Mouse (Mus musculus) megakaryocyte, adult 5-6 weeks (primary cell): ENCODE measurements around the gene Trappc4. TPM values are rescaled to one million over a fixed set of nuclear protein-coding genes. Genes with fewer than 3 reads are reported as not detected.
"Not testable (repeated sequence)": the region's sequence is repeated elsewhere in the genome, so short reads cannot be mapped to it uniquely, and the experiment has no call there.

Experiments
- ATAC-seq: 2 replicates; pipeline ENCODE4 v1.8.0; 2016; ENCODE audit warnings: mild to moderate bottlenecking, inconsistent platforms; ENCODE audit not compliant: poor library complexity, severe bottlenecking
- total RNA-seq, 2 experiments: library from RNA; stranded (forward) in 1 of 2; stranded (reverse) in 1 of 2; fragments of 153-499, 151-499 nt in 1 of 2; fragments of 221-1000, 200-1000 nt in 1 of 2; gene quantifications; 2 replicates each; pipeline versions ENCODE4 v1.2.3 to v1.2.4; 2015 to 2017

Trappc4 gene
- total RNA-seq, 2 experiments from 2014 or later = 32.5 to 95.4 TPM

GRCm38 (mm10) chr9:44361931-44362330, 45.5 kb downstream of the Trappc4 start:
- ATAC-seq = not testable (repeated sequence)

- peak; percentile 94 for ATAC-seq
Observed at GRCm38 (mm10) chr9:44361190-44361917, 46.0 kb downstream of the Trappc4 start, which contains the start of gene Vps11. Vps11 (minus strand) TSS chr9:44361670.

GRCm38 (mm10) chr9:44357207-44357606, 50.2 kb downstream of the Trappc4 start:
- ATAC-seq = 0 out of 2 replicates have a peak, but pooled peaks have one; percentile 39

Other genes starting within 250 kb of the Trappc4 start
- 179 and 180 TPM in 2 replicates for gene Cbl, start 173.6 kb downstream of the Trappc4 start, total RNA-seq (2015)
- 45.3 and 70.2 TPM in 2 replicates for gene Cbl, start 173.6 kb downstream of the Trappc4 start, total RNA-seq (2017)
- not detected in 2 replicates for gene Ccdc153, start 166.9 kb downstream of the Trappc4 start, total RNA-seq (2015)
- gene Ccdc153, start 166.9 kb downstream of the Trappc4 start, total RNA-seq (2017) = not detected in 2 replicates
- 0.07 and 0.34 TPM in 2 replicates for gene Pdzd3, start 156.1 kb downstream of the Trappc4 start, total RNA-seq (2015)
- not detected in 2 replicates for gene Pdzd3, start 156.1 kb downstream of the Trappc4 start, total RNA-seq (2017)
- gene Nlrx1, start 139.0 kb downstream of the Trappc4 start, total RNA-seq (2015) = 9.5 and 13.1 TPM in 2 replicates
- gene Nlrx1, start 139.0 kb downstream of the Trappc4 start, total RNA-seq (2017) = 12.1 and 12.4 TPM in 2 replicates
- gene Abcg4, start 119.0 kb downstream of the Trappc4 start, total RNA-seq (2015) = 1.3 and 3.9 TPM in 2 replicates
- 1.1 and 1.7 TPM in 2 replicates for gene Abcg4, start 119.0 kb downstream of the Trappc4 start, total RNA-seq (2017)
- gene Hinfp, start 101.9 kb downstream of the Trappc4 start, total RNA-seq (2015) = 12.3 and 18.4 TPM in 2 replicates
- gene Hinfp, start 101.9 kb downstream of the Trappc4 start, total RNA-seq (2017) = 13.1 and 15.3 TPM in 2 replicates
- gene C2cd2l, start 87.3 kb downstream of the Trappc4 start, total RNA-seq (2015) = 12.0 and 16.4 TPM in 2 replicates
- gene C2cd2l, start 87.3 kb downstream of the Trappc4 start, total RNA-seq (2017) = 11.0 and 13.4 TPM in 2 replicates
- gene Dpagt1, start 81.6 kb downstream of the Trappc4 start, total RNA-seq (2015) = 37.7 and 39.4 TPM in 2 replicates
- 15.2 and 17.4 TPM in 2 replicates for gene Dpagt1, start 81.6 kb downstream of the Trappc4 start, total RNA-seq (2017)
- 136 and 144 TPM in 2 replicates for gene H2afx, start 72.9 kb downstream of the Trappc4 start, total RNA-seq (2015)
- 239 and 262 TPM in 2 replicates for gene H2afx, start 72.9 kb downstream of the Trappc4 start, total RNA-seq (2017)
- gene Hmbs, start 63.4 kb downstream of the Trappc4 start, total RNA-seq (2015) = 63.1 and 83.4 TPM in 2 replicates
- gene Hmbs, start 63.4 kb downstream of the Trappc4 start, total RNA-seq (2017) = 31.2 and 41.1 TPM in 2 replicates
- 19.2 and 19.4 TPM in 2 replicates for gene Vps11, start 45.9 kb downstream of the Trappc4 start, total RNA-seq (2015)
- gene Vps11, start 45.9 kb downstream of the Trappc4 start, total RNA-seq (2017) = 22.7 and 26.8 TPM in 2 replicates
- 27.2 and 29.7 TPM in 2 replicates for gene Hyou1, start 28.1 kb downstream of the Trappc4 start, total RNA-seq (2015)
- 48.3 and 49.7 TPM in 2 replicates for gene Hyou1, start 28.1 kb downstream of the Trappc4 start, total RNA-seq (2017)
- 19.7 and 23.5 TPM in 2 replicates for gene Slc37a4, start 10.7 kb downstream of the Trappc4 start, total RNA-seq (2015)
- 14.8 and 28.3 TPM in 2 replicates for gene Slc37a4, start 10.7 kb downstream of the Trappc4 start, total RNA-seq (2017)
- 2,100 and 2,121 TPM in 2 replicates for gene Rps25, start 461 bp downstream of the Trappc4 start, total RNA-seq (2015)
- 1,309 and 1,413 TPM in 2 replicates for gene Rps25, start 461 bp downstream of the Trappc4 start, total RNA-seq (2017)
- gene Ccdc84, start 11.0 kb upstream of the Trappc4 start, total RNA-seq (2015) = 24.5 TPM in 2 replicates
- 19.8 and 27.1 TPM in 2 replicates for gene Ccdc84, start 11.0 kb upstream of the Trappc4 start, total RNA-seq (2017)
- not detected in 2 replicates for gene Foxr1, start 33.5 kb upstream of the Trappc4 start, total RNA-seq (2015)
- not detected in 2 replicates for gene Foxr1, start 33.5 kb upstream of the Trappc4 start, total RNA-seq (2017)
- gene Upk2, start 47.4 kb upstream of the Trappc4 start, total RNA-seq (2015) = not detected in 2 replicates
- gene Upk2, start 47.4 kb upstream of the Trappc4 start, total RNA-seq (2017) = not detected in 2 replicates
- gene Bcl9l, start 75.2 kb upstream of the Trappc4 start, total RNA-seq (2015) = 6.0 TPM in 2 replicates
- 2.6 and 3.0 TPM in 2 replicates for gene Bcl9l, start 75.2 kb upstream of the Trappc4 start, total RNA-seq (2017)
- gene Cxcr5, start 154.3 kb upstream of the Trappc4 start, total RNA-seq (2015) = not detected in 2 replicates
- gene Cxcr5, start 154.3 kb upstream of the Trappc4 start, total RNA-seq (2017) = not detected in 2 replicates
- gene Ddx6, start 197.3 kb upstream of the Trappc4 start, total RNA-seq (2015) = 57.1 and 60.2 TPM in 2 replicates
- gene Ddx6, start 197.3 kb upstream of the Trappc4 start, total RNA-seq (2017) = 71.2 and 88.8 TPM in 2 replicates